9 mouse cellular contexts compared by ENCODE assay signal in genomic region chr8:70699116-70699833, GRCm38 (mm10). TPM values are rescaled to one million over a fixed set of nuclear protein-coding genes. Genes with fewer than 3 reads are reported as not detected.
A peak's percentile ranks its signal among the peaks of the same experiment; 100 is the strongest.
DNase-seq lines count a peak whose midpoint lies in the region; ATAC-seq and TF ChIP-seq lines count a peak whose summit lies in the region.
"Had no signal": no experiment of that assay in that cellular context is flagged by ENCODE, and none has a peak within 500 bp of the region (broad histone marks: within the 10 kb centered on the region; RNA-seq: fewer than 3 reads in every experiment).

No protein-coding gene starts in this region.

- no peak for TF ChIP-seq CTCF in bone marrow, adult 2 months (IDR thresholded peaks at IDR 0.05; ENCODE audit: control insufficient read depth, insufficient read depth, low read length)

- H3K4me3 ChIP-seq in lung, embryonic 15.5 days: peak overlapping the region; percentile 86
- peak overlapping the region; percentile 92 for H3K4me3 ChIP-seq in bone marrow, adult 2 months (replicated peaks; ENCODE audit: control insufficient read depth, low read depth, low read length)
- H3K4me3 ChIP-seq in forebrain, embryonic 14.5 days (ENCODE audit: low read depth, low read length): peak overlapping the region; percentile 99
- peak overlapping the region; percentile 98 for H3K4me3 ChIP-seq in intestine, embryonic 14.5 days (ENCODE audit: low read depth, low read length)
- H3K4me3 ChIP-seq in liver, embryonic 13.5 days (replicated peaks): peak overlapping the region; percentile 93

- 0 out of 2 replicates have a peak, but pooled peaks have one; percentile 1 for ATAC-seq in lung, embryonic 15.5 days (ENCODE audit: borderline replicate concordance, extremely low read depth, low FRiP score, low TSS enrichment)
- ATAC-seq in forebrain, embryonic 14.5 days: 0 out of 2 replicates have a peak, but pooled peaks have one; percentile 1
- no peak; the same call in 1 of the 2 replicates for ATAC-seq in intestine, embryonic 14.5 days (replicated peaks; ENCODE audit: low FRiP score, low TSS enrichment, low read depth)
- ATAC-seq in liver, embryonic 13.5 days (ENCODE audit: low read depth): peak; percentile 13
- ATAC-seq in monocyte, adult 5-6 weeks (replicated peaks; ENCODE audit: insufficient number of reproducible peaks, low FRiP score, low TSS enrichment, poor library complexity, severe bottlenecking): no peak

- WGBS in lung, embryonic 15.5 days: under 1% methylated on average over 76 of the region's 89 CpGs
- under 1% methylated on average over 89 of the region's 89 CpGs for WGBS in bone marrow, adult 2 months
- 1% methylated on average over 87 of the region's 89 CpGs for WGBS in forebrain, embryonic 14.5 days
- WGBS in intestine, embryonic 14.5 days: under 1% methylated on average over 89 of the region's 89 CpGs
- under 1% methylated on average over 89 of the region's 89 CpGs for WGBS in liver, embryonic 13.5 days (ENCODE audit: insufficient replicate concordance)

- peak overlapping the region; percentile 98 for H3K9ac ChIP-seq in lung, embryonic 15.5 days
- peak overlapping the region; percentile 99 for H3K9ac ChIP-seq in forebrain, embryonic 14.5 days (ENCODE audit: low read length)
- H3K9ac ChIP-seq in intestine, embryonic 14.5 days (ENCODE audit: low read length): peak overlapping the region; percentile 100
- H3K9ac ChIP-seq in liver, embryonic 13.5 days: peak overlapping the region; percentile 99

- H3K4me2 ChIP-seq in lung, embryonic 15.5 days: peak overlapping the region; percentile 70
- peak overlapping the region; percentile 58 for H3K4me2 ChIP-seq in forebrain, embryonic 14.5 days (ENCODE audit: low read length)
- H3K4me2 ChIP-seq in intestine, embryonic 14.5 days (ENCODE audit: low read length): peak overlapping the region; percentile 63
- H3K4me2 ChIP-seq in liver, embryonic 13.5 days: peak overlapping the region; percentile 98

- peak overlapping the region; percentile 99 for H3K27ac ChIP-seq in lung, embryonic 15.5 days
- H3K27ac ChIP-seq in bone marrow, adult 2 months (ENCODE audit: control insufficient read depth, insufficient read depth, low read depth, low read length, poor library complexity): peak overlapping the region; percentile 99
- H3K27ac ChIP-seq in forebrain, embryonic 14.5 days (ENCODE audit: low read depth, low read length): peak overlapping the region; percentile 99
- peak overlapping the region; percentile 99 for H3K27ac ChIP-seq in intestine, embryonic 14.5 days (ENCODE audit: low read depth)
- peak overlapping the region; percentile 97 for H3K27ac ChIP-seq in liver, embryonic 13.5 days

- no peaks in the 10 kb centered on the region for H3K27me3 ChIP-seq in lung, embryonic 15.5 days
- no peaks in the 10 kb centered on the region for H3K27me3 ChIP-seq in forebrain, embryonic 14.5 days (replicated peaks; ENCODE audit: control insufficient read depth, insufficient read depth, low read length)
- H3K27me3 ChIP-seq in intestine, embryonic 14.5 days (replicated peaks; ENCODE audit: control insufficient read depth, insufficient read depth, low read length): no peaks in the 10 kb centered on the region
- no peaks in the 10 kb centered on the region for H3K27me3 ChIP-seq in liver, embryonic 13.5 days

- peaks cover 45% of the 10 kb centered on the region for H3K4me1 ChIP-seq in lung, embryonic 15.5 days
- peaks cover 5% of the 10 kb centered on the region; the same call in 1 of the 2 replicates for H3K4me1 ChIP-seq in bone marrow, adult 2 months (ENCODE audit: control insufficient read depth, insufficient read depth, low read length)
- H3K4me1 ChIP-seq in forebrain, embryonic 14.5 days (ENCODE audit: control insufficient read depth, insufficient read depth, low read length): peaks cover 33% of the 10 kb centered on the region
- H3K4me1 ChIP-seq in intestine, embryonic 14.5 days (replicated peaks; ENCODE audit: control insufficient read depth, insufficient read depth, low read length): peaks cover 41% of the 10 kb centered on the region
- H3K4me1 ChIP-seq in liver, embryonic 13.5 days (replicated peaks): peaks cover 61% of the 10 kb centered on the region

- no peaks in the 10 kb centered on the region for H3K36me3 ChIP-seq in lung, embryonic 15.5 days
- peaks cover 10% of the 10 kb centered on the region; the same call in 1 of the 2 replicates for H3K36me3 ChIP-seq in forebrain, embryonic 14.5 days (ENCODE audit: control insufficient read depth, insufficient read depth, low read length)
- peaks cover 13% of the 10 kb centered on the region; the same call in 1 of the 2 replicates for H3K36me3 ChIP-seq in intestine, embryonic 14.5 days (ENCODE audit: control insufficient read depth, insufficient read depth, low read length)
- H3K36me3 ChIP-seq in liver, embryonic 13.5 days: no peaks in the 10 kb centered on the region

- no peak for TF ChIP-seq POLR2A in bone marrow, adult 2 months (IDR thresholded peaks at IDR 0.05; ENCODE audit: borderline replicate concordance, control insufficient read depth, low read depth, low read length)

- DNase-seq in lung, postnatal 4 days: no peak
- DNase-seq in forebrain, embryonic 14.5 days (ENCODE audit: low spot score): no peak
- no peak for DNase-seq in intestine, embryonic 14.5 days (ENCODE audit: low spot score)
- DNase-seq in liver, embryonic 13.5 days: peak; percentile 63
- DNase-seq in right cerebral cortex, postnatal 36 days (ENCODE audit: low spot score in 2 of 2): peak; percentile 23 to 31

- H3K9me3 ChIP-seq in lung, embryonic 15.5 days: no peaks in the 10 kb centered on the region
- H3K9me3 ChIP-seq in forebrain, embryonic 14.5 days (replicated peaks; ENCODE audit: control insufficient read depth, low read length): no peaks in the 10 kb centered on the region
- no peaks in the 10 kb centered on the region for H3K9me3 ChIP-seq in intestine, embryonic 14.5 days (ENCODE audit: control insufficient read depth, low read length)
- no peaks in the 10 kb centered on the region for H3K9me3 ChIP-seq in liver, embryonic 13.5 days (replicated peaks)

RNA-seq across cellular contexts. Expression of gene Jund, which starts 0.5 kb away (rescaled TPM):
- 49.7 TPM in 2 replicates for polyA plus RNA-seq in lung, embryonic 15.5 days (2015; fragmentation: Nextera tagmentation; extraction: Ambion mirVana)
- 48.1 and 58.0 TPM in 2 replicates for polyA plus RNA-seq in bone marrow, adult 2 months (2011; ENCODE audit: insufficient read depth, insufficient read length, low replicate concordance, missing spikeins)
- polyA plus RNA-seq in forebrain, embryonic 14.5 days (2014; fragmentation: Nextera tagmentation; extraction: Ambion mirVana): 87.2 and 94.0 TPM in 2 replicates
- polyA plus RNA-seq in intestine, embryonic 14.5 days (2014; fragmentation: Nextera tagmentation; extraction: Ambion mirVana): 94.0 and 114 TPM in 2 replicates
- polyA plus RNA-seq in liver, embryonic 13.5 days (2015; fragmentation: Nextera tagmentation; extraction: Ambion mirVana): 17.9 and 22.0 TPM in 2 replicates
- total RNA-seq in monocyte, adult 5-6 weeks (2017): 131 to 182 TPM (median 168 TPM) in 3 replicates

RNA-seq across cellular contexts. Expression of gene Iqcn, which starts 4.0 kb away (rescaled TPM):
- polyA plus RNA-seq in lung, embryonic 15.5 days (2015; fragmentation: Nextera tagmentation; extraction: Ambion mirVana): 0.02 TPM in 1 of 2 replicates, not detected in the other
- polyA plus RNA-seq in bone marrow, adult 2 months (2011; ENCODE audit: insufficient read depth, insufficient read length, low replicate concordance, missing spikeins): 0.29 TPM in 1 of 2 replicates, not detected in the other
- polyA plus RNA-seq in forebrain, embryonic 14.5 days (2014; fragmentation: Nextera tagmentation; extraction: Ambion mirVana): 0.06 and 0.10 TPM in 2 replicates
- polyA plus RNA-seq in intestine, embryonic 14.5 days (2014; fragmentation: Nextera tagmentation; extraction: Ambion mirVana): 0.05 TPM in 2 replicates
- polyA plus RNA-seq in liver, embryonic 13.5 days (2015; fragmentation: Nextera tagmentation; extraction: Ambion mirVana): not detected in 2 replicates
- 0.67 to 0.78 TPM in 2 of 3 replicates, not detected in the other for total RNA-seq in monocyte, adult 5-6 weeks (2017)

RNA-seq across cellular contexts. Expression of gene Gm3336, which starts 19.1 kb away (rescaled TPM):
- not detected in 2 replicates for polyA plus RNA-seq in lung, embryonic 15.5 days (2015; fragmentation: Nextera tagmentation; extraction: Ambion mirVana)
- not detected in 2 replicates for polyA plus RNA-seq in bone marrow, adult 2 months (2011; ENCODE audit: insufficient read depth, insufficient read length, low replicate concordance, missing spikeins)
- polyA plus RNA-seq in forebrain, embryonic 14.5 days (2014; fragmentation: Nextera tagmentation; extraction: Ambion mirVana): not detected in 2 replicates
- polyA plus RNA-seq in intestine, embryonic 14.5 days (2014; fragmentation: Nextera tagmentation; extraction: Ambion mirVana): 0.67 and 0.88 TPM in 2 replicates
- 0.14 TPM in 1 of 2 replicates, not detected in the other for polyA plus RNA-seq in liver, embryonic 13.5 days (2015; fragmentation: Nextera tagmentation; extraction: Ambion mirVana)
- not detected in 3 replicates for total RNA-seq in monocyte, adult 5-6 weeks (2017)
- total RNA-seq: layer of hippocampus, postnatal 25 days had no signal

RNA-seq across cellular contexts. Expression of gene Pde4c, which starts 24.2 kb away (rescaled TPM):
- polyA plus RNA-seq in lung, embryonic 15.5 days (2015; fragmentation: Nextera tagmentation; extraction: Ambion mirVana): 0.08 and 0.16 TPM in 2 replicates
- polyA plus RNA-seq in bone marrow, adult 2 months (2011; ENCODE audit: insufficient read depth, insufficient read length, low replicate concordance, missing spikeins): 2.7 and 3.2 TPM in 2 replicates
- polyA plus RNA-seq in forebrain, embryonic 14.5 days (2014; fragmentation: Nextera tagmentation; extraction: Ambion mirVana): not detected in 2 replicates
- 0.39 and 0.42 TPM in 2 replicates for polyA plus RNA-seq in intestine, embryonic 14.5 days (2014; fragmentation: Nextera tagmentation; extraction: Ambion mirVana)
- 0.40 and 0.43 TPM in 2 replicates for polyA plus RNA-seq in liver, embryonic 13.5 days (2015; fragmentation: Nextera tagmentation; extraction: Ambion mirVana)
- total RNA-seq in monocyte, adult 5-6 weeks (2017): 0.10 to 0.19 TPM in 2 of 3 replicates, not detected in the other

RNA-seq across cellular contexts. Expression of gene Lsm4, which starts 26.2 kb away (rescaled TPM):
- 268 and 320 TPM in 2 replicates for polyA plus RNA-seq in lung, embryonic 15.5 days (2015; fragmentation: Nextera tagmentation; extraction: Ambion mirVana)
- 69.2 and 119 TPM in 2 replicates for polyA plus RNA-seq in bone marrow, adult 2 months (2011; ENCODE audit: insufficient read depth, insufficient read length, low replicate concordance, missing spikeins)
- polyA plus RNA-seq in forebrain, embryonic 14.5 days (2014; fragmentation: Nextera tagmentation; extraction: Ambion mirVana): 200 and 220 TPM in 2 replicates
- 290 and 307 TPM in 2 replicates for polyA plus RNA-seq in intestine, embryonic 14.5 days (2014; fragmentation: Nextera tagmentation; extraction: Ambion mirVana)
- polyA plus RNA-seq in liver, embryonic 13.5 days (2015; fragmentation: Nextera tagmentation; extraction: Ambion mirVana): 185 and 200 TPM in 2 replicates
- total RNA-seq in monocyte, adult 5-6 weeks (2017): 69.1 to 93.3 TPM (median 80.9 TPM) in 3 replicates

Comparison
In these comparisons a context has a peak if more than half of its experiments do, and no peak if none do; other contexts are left out.
1. ATAC-seq: peak in lung, embryonic 15.5 days (single experiment), forebrain, embryonic 14.5 days (single experiment) and liver, embryonic 13.5 days (single experiment); none in intestine, embryonic 14.5 days (single experiment) and monocyte, adult 5-6 weeks (single experiment).
2. DNase-seq: peak in liver, embryonic 13.5 days (single experiment) and right cerebral cortex, postnatal 36 days (2 of 2); none in lung, postnatal 4 days (0 of 2), forebrain, embryonic 14.5 days (single experiment) and intestine, embryonic 14.5 days (single experiment).
3. Peak in every context shown above with its lines, with median percentiles within 50 percentile points of each other: H3K27ac ChIP-seq, H3K4me2 ChIP-seq, H3K4me3 ChIP-seq and H3K9ac ChIP-seq.